Mouse (Mus musculus) C2C12 (cell line): ENCODE data around the gene Mmrn1.

ENCODE experiments used
- CTCF ChIP-seq: IDR thresholded peaks from one replicate; pipeline ENCODE4 v1.5.1; 2011; ENCODE audit not compliant: control insufficient read depth, insufficient read depth, insufficient read length
- MAX ChIP-seq: IDR thresholded peaks from one replicate; pipeline ENCODE4 v1.6.1; 2011; ENCODE audit warnings: mild to moderate bottlenecking, control low read depth

DNA sequence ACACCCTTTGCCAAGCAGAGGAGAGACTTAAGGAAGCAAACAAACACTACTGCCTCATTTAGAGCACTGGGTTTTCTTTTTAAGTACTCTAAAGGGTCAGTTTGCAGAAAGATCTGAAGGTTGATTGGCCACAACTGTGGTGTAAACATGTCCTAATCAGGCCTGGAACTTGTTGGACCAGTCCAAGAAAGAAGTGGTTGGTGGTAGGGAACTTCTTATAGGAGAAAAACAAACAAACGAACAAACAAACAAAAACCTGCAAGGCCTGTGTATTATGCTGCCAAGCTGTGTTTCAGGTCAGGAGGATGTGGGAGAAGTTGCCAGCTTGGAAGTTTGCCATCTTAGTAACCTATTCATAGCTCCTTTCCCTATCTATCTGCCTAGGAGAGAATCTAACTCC, 108.5 kb downstream of the Mmrn1 start:
- no peak for TF ChIP-seq CTCF
- no peak for TF ChIP-seq MAX
